Mouse (Mus musculus): ENCODE measurements around the gene Sobp. TPM values are rescaled to one million over a fixed set of nuclear protein-coding genes. Genes with fewer than 3 reads are reported as not detected.

The Sobp gene
- polyA plus RNA-seq, 1 experiment: 0.30 TPM

GRCm38 (mm10) chr10:43211866-43212265 is 37.5 kb upstream of the Sobp start:
- H3K27me3 ChIP-seq (replicated peaks; ENCODE audit: control insufficient read depth, insufficient read depth, low read length): no peaks in the 10 kb centered on the region
- TF ChIP-seq CTCF (conservative IDR thresholded peaks at IDR 0.05; ENCODE audit: insufficient read depth, insufficient read length, low read depth, low read length) (peak; percentile 48), POLR2A (IDR thresholded peaks at IDR 0.05; ENCODE audit: low read depth, low read length) (no peak)
- H3K4me1 ChIP-seq (ENCODE audit: control insufficient read depth, insufficient read depth, low read length): no peaks in the 10 kb centered on the region; the same call in 1 of the 2 replicates
- DNase-seq: peak; percentile 9
- H3K27ac ChIP-seq (ENCODE audit: insufficient read depth, low read depth, low read length): no peak overlapping the region
- H3K36me3 ChIP-seq (ENCODE audit: control insufficient read depth, insufficient read depth, low read length): no peaks in the 10 kb centered on the region
- no peak overlapping the region for H3K4me3 ChIP-seq (ENCODE audit: insufficient read depth, low read depth, low read length)
- 54% methylated on average over 6 of the region's 6 CpGs for WGBS

GRCm38 (mm10) chr10:43203865-43204264 is 29.5 kb upstream of the Sobp start:
- TF ChIP-seq CTCF (conservative IDR thresholded peaks at IDR 0.05; ENCODE audit: insufficient read depth, insufficient read length, low read depth, low read length) (no peak), POLR2A (IDR thresholded peaks at IDR 0.05; ENCODE audit: low read depth, low read length) (no peak)
- no peaks in the 10 kb centered on the region for H3K36me3 ChIP-seq (ENCODE audit: control insufficient read depth, insufficient read depth, low read length)
- H3K27ac ChIP-seq (ENCODE audit: insufficient read depth, low read depth, low read length): no peak overlapping the region
- no peaks in the 10 kb centered on the region for H3K27me3 ChIP-seq (replicated peaks; ENCODE audit: control insufficient read depth, insufficient read depth, low read length)
- H3K4me3 ChIP-seq (ENCODE audit: insufficient read depth, low read depth, low read length): no peak overlapping the region
- 81% methylated on average over 3 of the region's 3 CpGs for WGBS
- no peaks in the 10 kb centered on the region for H3K4me1 ChIP-seq (ENCODE audit: control insufficient read depth, insufficient read depth, low read length)
- no peak for DNase-seq

GRCm38 (mm10) chr10:43200206-43200605 is 25.9 kb upstream of the Sobp start:
- no peak overlapping the region for H3K27ac ChIP-seq (ENCODE audit: insufficient read depth, low read depth, low read length)
- no peak overlapping the region for H3K4me3 ChIP-seq (ENCODE audit: insufficient read depth, low read depth, low read length)
- TF ChIP-seq POLR2A (IDR thresholded peaks at IDR 0.05; ENCODE audit: low read depth, low read length) (no peak), CTCF (conservative IDR thresholded peaks at IDR 0.05; ENCODE audit: insufficient read depth, insufficient read length, low read depth, low read length) (no peak)
- H3K27me3 ChIP-seq (replicated peaks; ENCODE audit: control insufficient read depth, insufficient read depth, low read length): no peaks in the 10 kb centered on the region
- H3K36me3 ChIP-seq (ENCODE audit: control insufficient read depth, insufficient read depth, low read length): no peaks in the 10 kb centered on the region
- no peaks in the 10 kb centered on the region for H3K4me1 ChIP-seq (ENCODE audit: control insufficient read depth, insufficient read depth, low read length)
- WGBS: 94% methylated on average over 2 of the region's 2 CpGs
- no peak for DNase-seq

GRCm38 (mm10) chr10:43180313-43180912 is 6.1 kb upstream of the Sobp start:
- 55% methylated on average over 5 of the region's 5 CpGs for WGBS
- H3K36me3 ChIP-seq (ENCODE audit: control insufficient read depth, insufficient read depth, low read length): no peaks in the 10 kb centered on the region
- no peak for DNase-seq
- H3K4me3 ChIP-seq (ENCODE audit: insufficient read depth, low read depth, low read length): no peak overlapping the region
- H3K27me3 ChIP-seq (replicated peaks; ENCODE audit: control insufficient read depth, insufficient read depth, low read length): peaks cover 2% of the 10 kb centered on the region; the same call in 1 of the 2 replicates
- no peaks in the 10 kb centered on the region for H3K4me1 ChIP-seq (ENCODE audit: control insufficient read depth, insufficient read depth, low read length)
- no peak for TF ChIP-seq CTCF (conservative IDR thresholded peaks at IDR 0.05; ENCODE audit: insufficient read depth, insufficient read length, low read depth, low read length)
- TF ChIP-seq POLR2A (IDR thresholded peaks at IDR 0.05; ENCODE audit: low read depth, low read length): no peak
- no peak overlapping the region for H3K27ac ChIP-seq (ENCODE audit: insufficient read depth, low read depth, low read length)

GRCm38 (mm10) chr10:43175156-43175601 is 849 bp upstream of the Sobp start:
- WGBS: 8% methylated on average over 18 of the region's 18 CpGs
- Histone ChIP-seq H3K4me1 (ENCODE audit: control insufficient read depth, insufficient read depth, low read length) (no peaks in the 10 kb centered on the region), H3K27ac (ENCODE audit: insufficient read depth, low read depth, low read length) (no peak overlapping the region), H3K27me3 (replicated peaks; ENCODE audit: control insufficient read depth, insufficient read depth, low read length) (no peaks in the 10 kb centered on the region; the same call in 1 of the 2 replicates), H3K4me3 (ENCODE audit: insufficient read depth, low read depth, low read length) (peak overlapping the region; percentile 69), H3K36me3 (ENCODE audit: control insufficient read depth, insufficient read depth, low read length) (no peaks in the 10 kb centered on the region)
- no peak for DNase-seq
- TF ChIP-seq CTCF (conservative IDR thresholded peaks at IDR 0.05; ENCODE audit: insufficient read depth, insufficient read length, low read depth, low read length): no peak
- TF ChIP-seq POLR2A (IDR thresholded peaks at IDR 0.05; ENCODE audit: low read depth, low read length): no peak

GRCm38 (mm10) chr10:43173828-43174325 is 453 bp downstream of the Sobp start:
- no peaks in the 10 kb centered on the region for H3K4me1 ChIP-seq (ENCODE audit: control insufficient read depth, insufficient read depth, low read length)
- H3K27me3 ChIP-seq (replicated peaks; ENCODE audit: control insufficient read depth, insufficient read depth, low read length): no peaks in the 10 kb centered on the region; the same call in 1 of the 2 replicates
- DNase-seq: no peak
- H3K36me3 ChIP-seq (ENCODE audit: control insufficient read depth, insufficient read depth, low read length): no peaks in the 10 kb centered on the region
- H3K4me3 ChIP-seq (ENCODE audit: insufficient read depth, low read depth, low read length): peak overlapping the region; percentile 69
- WGBS: under 1% methylated on average over 38 of the region's 38 CpGs
- no peak overlapping the region for H3K27ac ChIP-seq (ENCODE audit: insufficient read depth, low read depth, low read length)
- TF ChIP-seq CTCF (conservative IDR thresholded peaks at IDR 0.05; ENCODE audit: insufficient read depth, insufficient read length, low read depth, low read length) (no peak), POLR2A (IDR thresholded peaks at IDR 0.05; ENCODE audit: low read depth, low read length) (no peak)

GRCm38 (mm10) chr10:43173141-43173827 is 1.0 kb downstream of the Sobp start:
- under 1% methylated on average over 53 of the region's 53 CpGs for WGBS
- TF ChIP-seq CTCF (conservative IDR thresholded peaks at IDR 0.05; ENCODE audit: insufficient read depth, insufficient read length, low read depth, low read length) (no peak), POLR2A (IDR thresholded peaks at IDR 0.05; ENCODE audit: low read depth, low read length) (no peak)
- DNase-seq: peak; percentile 71
- no peaks in the 10 kb centered on the region for H3K4me1 ChIP-seq (ENCODE audit: control insufficient read depth, insufficient read depth, low read length)
- no peaks in the 10 kb centered on the region for H3K36me3 ChIP-seq (ENCODE audit: control insufficient read depth, insufficient read depth, low read length)
- H3K27me3 ChIP-seq (replicated peaks; ENCODE audit: control insufficient read depth, insufficient read depth, low read length): no peaks in the 10 kb centered on the region; the same call in 1 of the 2 replicates
- no peak overlapping the region for H3K27ac ChIP-seq (ENCODE audit: insufficient read depth, low read depth, low read length)
- peak overlapping the region; percentile 69 for H3K4me3 ChIP-seq (ENCODE audit: insufficient read depth, low read depth, low read length)

Measured in kidney, adult 2 months (tissue).